Mouse (Mus musculus): ENCODE measurements around the gene Secisbp2l. TPM values are rescaled to one million over a fixed set of nuclear protein-coding genes. Genes with fewer than 3 reads are reported as not detected.

Gene Secisbp2l
- polyA plus RNA-seq (2012; rRNA removed): 13.5 and 21.9 TPM in 2 replicates

- peak; percentile 98 for DNase-seq (ENCODE audit: low spot score)
Measured at GRCm38 (mm10) chr2:125782719-125783109, at the start of gene Secisbp2l. Gene Secisbp2l, minus strand, starts transcription at chr2:125782870.

DNA sequence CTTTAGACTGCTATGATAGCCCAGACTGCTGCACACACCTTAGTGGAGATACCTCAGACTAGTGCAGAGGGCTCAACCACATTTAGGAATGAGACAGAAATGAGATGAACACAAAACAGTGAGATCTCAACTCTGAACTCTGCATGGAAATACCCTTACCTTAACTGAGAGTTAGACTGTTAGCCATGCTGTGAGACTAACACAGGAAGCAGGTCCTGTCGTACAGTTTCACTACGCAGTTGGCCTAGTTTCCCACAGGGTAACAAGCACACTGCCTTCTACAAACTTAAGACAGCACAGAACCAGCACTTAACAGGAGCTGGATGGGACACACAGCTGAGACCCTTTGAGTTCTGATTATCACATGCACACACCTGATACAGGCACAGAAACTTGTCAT, 47.3 kb upstream of the Secisbp2l start:
- DNase-seq (ENCODE audit: low spot score): no peak

DNA sequence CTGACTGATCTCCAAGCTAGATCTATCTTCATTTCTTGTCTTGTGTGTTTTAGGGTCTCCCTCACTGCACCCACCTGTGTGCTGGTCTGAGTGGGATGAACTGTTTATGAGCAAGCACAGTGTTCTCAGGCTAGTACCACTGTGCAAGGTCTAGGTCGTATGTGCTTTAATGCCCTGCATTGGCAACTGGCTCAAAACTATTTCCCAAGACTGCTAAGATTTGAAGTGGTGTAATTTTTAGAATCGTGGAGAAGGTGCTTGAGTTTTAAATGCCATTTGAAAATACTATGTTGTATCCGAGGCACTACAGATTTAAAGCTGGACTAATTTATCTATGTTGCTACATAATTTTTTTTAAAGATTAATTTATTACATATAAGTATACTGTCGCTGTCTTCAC, 45.2 kb upstream of the Secisbp2l start:
- no peak for DNase-seq (ENCODE audit: low spot score)

DNA sequence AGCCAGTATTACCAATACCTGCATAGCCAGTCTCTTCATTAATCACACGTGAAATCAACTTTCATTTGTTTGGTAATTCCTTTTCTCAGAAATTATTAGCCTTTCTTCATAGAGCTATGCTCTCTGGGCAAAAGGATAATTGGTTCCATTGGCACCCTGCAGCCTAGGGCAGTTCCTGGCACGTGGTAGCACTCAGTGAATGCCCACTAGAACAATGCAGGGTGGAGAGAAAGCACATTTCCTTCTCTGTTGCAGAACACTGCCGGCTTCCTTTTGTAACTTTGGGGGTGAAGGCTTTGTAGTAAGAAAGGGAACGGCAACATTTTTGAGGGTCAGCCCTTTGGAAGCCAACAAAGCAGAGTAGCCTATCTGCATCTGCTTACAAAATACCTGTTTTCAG, 43.5 kb upstream of the Secisbp2l start:
- DNase-seq (ENCODE audit: low spot score): no peak

- no peak for DNase-seq (ENCODE audit: low spot score)
Measured at GRCm38 (mm10) chr2:125820397-125820796, 37.7 kb upstream of the Secisbp2l start.

GRCm38 (mm10) chr2:125813972-125814595, 31.4 kb upstream of the Secisbp2l start:
- no peak for DNase-seq (ENCODE audit: low spot score)

- DNase-seq (ENCODE audit: low spot score): no peak
Measured at GRCm38 (mm10) chr2:125811332-125811731, 28.7 kb upstream of the Secisbp2l start.

- no peak for DNase-seq (ENCODE audit: low spot score)
Measured at GRCm38 (mm10) chr2:125809551-125809950, 26.9 kb upstream of the Secisbp2l start.

GRCm38 (mm10) chr2:125805826-125806225, 23.2 kb upstream of the Secisbp2l start:
- DNase-seq (ENCODE audit: low spot score): no peak

GRCm38 (mm10) chr2:125801947-125802346, 19.3 kb upstream of the Secisbp2l start:
- no peak for DNase-seq (ENCODE audit: low spot score)

- DNase-seq (ENCODE audit: low spot score): no peak
Measured at GRCm38 (mm10) chr2:125801038-125801437, 18.4 kb upstream of the Secisbp2l start.

DNA sequence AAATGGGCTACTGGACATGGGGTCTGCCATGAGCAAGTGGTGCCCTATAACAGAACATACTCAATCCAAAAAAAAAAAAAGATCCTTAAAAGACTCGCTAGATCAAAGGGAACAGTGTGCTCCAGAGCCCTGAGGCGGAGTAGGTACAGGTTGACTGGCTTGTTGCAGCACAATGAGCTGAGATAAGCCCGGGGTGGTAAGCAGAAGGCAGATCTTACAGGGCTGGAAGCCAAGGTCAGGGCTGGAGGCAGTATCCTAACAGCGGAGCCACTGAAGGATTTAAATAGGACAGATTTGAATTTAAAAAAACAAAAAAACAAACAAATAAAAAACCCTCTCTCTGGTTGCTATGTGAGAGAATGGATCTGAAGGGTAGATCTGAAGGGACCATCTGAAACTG, 17.8 kb upstream of the Secisbp2l start:
- DNase-seq (ENCODE audit: low spot score): no peak

- DNase-seq (ENCODE audit: low spot score): no peak
Measured at GRCm38 (mm10) chr2:125797872-125798271, 15.2 kb upstream of the Secisbp2l start.

GRCm38 (mm10) chr2:125795118-125795517, 12.4 kb upstream of the Secisbp2l start:
- DNase-seq (ENCODE audit: low spot score): no peak

GRCm38 (mm10) chr2:125794166-125794565, 11.5 kb upstream of the Secisbp2l start:
- no peak for DNase-seq (ENCODE audit: low spot score)

DNA sequence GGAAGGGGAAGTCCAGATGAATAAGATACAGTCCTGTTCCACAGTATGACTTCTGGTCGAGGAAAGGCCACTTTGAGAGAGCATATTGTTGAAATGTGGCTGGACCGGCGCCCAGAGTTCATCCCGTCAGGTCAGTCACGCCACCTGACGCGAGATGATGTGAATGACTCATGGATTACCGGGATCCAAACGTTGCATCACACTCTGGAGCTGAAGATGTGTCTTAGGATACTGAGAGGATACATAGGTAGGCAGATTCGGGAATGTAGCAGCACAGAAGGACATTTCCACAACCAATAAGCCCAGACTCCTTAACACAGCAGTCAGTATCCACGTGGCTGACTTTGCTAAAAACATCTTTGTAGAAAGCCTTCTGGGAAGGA, 10.2 kb upstream of the Secisbp2l start:
- DNase-seq (ENCODE audit: low spot score): no peak

GRCm38 (mm10) chr2:125792144-125792878, 9.6 kb upstream of the Secisbp2l start:
- no peak for DNase-seq (ENCODE audit: low spot score)

GRCm38 (mm10) chr2:125791485-125791885, 8.8 kb upstream of the Secisbp2l start:
- no peak for DNase-seq (ENCODE audit: low spot score)

DNA sequence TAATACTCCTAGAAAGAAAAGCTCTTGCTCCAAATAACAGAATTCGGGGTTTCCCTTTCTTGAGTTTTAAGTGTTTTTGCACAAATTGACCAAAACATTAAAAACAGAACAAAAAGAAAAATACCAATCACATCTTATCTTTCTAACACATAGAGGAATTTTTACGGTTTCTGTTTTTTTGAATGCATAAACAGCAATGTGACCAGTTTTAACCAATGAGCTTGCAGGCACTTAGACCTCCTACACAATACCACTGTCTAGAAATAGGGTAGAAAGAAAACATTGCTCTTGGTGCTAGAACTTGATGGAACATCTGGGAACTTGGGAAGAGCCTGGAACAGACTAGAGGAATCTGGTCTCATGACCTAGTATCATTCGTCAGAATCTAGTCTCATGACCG, 7.6 kb upstream of the Secisbp2l start:
- DNase-seq (ENCODE audit: low spot score): no peak

GRCm38 (mm10) chr2:125789265-125789664, 6.6 kb upstream of the Secisbp2l start:
- no peak for DNase-seq (ENCODE audit: low spot score)

GRCm38 (mm10) chr2:125788785-125789184, 6.1 kb upstream of the Secisbp2l start:
- DNase-seq (ENCODE audit: low spot score): no peak

DNA sequence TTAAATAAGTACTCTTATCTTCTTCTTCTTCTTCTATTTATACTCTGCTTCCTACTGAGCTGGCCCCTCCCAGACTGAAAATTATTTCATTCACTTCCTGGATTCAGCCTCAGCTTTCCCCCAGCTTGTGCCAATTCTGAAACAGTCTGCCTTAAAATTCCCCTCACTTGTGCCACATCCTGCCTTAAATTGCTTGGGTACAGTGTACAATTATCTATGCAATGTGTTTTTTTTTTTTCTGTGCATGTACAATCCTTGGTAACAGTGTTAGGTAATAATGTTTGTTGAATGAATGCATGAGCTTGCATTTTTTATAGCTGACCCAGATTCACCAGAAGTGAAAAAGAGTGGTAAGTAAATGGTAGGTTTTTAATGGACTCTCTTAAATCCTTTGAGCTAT, 5.7 kb upstream of the Secisbp2l start:
- no peak for DNase-seq (ENCODE audit: low spot score)

DNA sequence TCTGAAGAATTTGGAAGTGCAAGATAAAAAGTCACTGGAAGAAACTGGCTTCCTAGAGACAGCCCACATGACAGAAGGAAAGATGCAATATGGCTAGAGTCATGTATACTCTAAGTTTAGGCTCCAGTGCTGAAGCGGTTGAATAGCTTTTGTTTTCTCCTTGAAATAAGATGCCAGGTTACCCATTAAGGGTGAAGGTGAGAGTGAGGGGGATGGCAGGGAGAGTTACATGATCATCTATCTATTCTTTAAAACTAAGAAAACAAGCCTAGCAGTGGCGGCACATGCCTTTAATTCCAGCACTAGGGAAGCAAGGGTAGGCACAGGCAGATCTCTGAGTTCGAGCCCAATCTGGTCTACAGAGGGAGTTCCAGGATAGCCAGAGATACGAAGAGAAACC, 2.4 kb upstream of the Secisbp2l start:
- no peak for DNase-seq (ENCODE audit: low spot score)

DNA sequence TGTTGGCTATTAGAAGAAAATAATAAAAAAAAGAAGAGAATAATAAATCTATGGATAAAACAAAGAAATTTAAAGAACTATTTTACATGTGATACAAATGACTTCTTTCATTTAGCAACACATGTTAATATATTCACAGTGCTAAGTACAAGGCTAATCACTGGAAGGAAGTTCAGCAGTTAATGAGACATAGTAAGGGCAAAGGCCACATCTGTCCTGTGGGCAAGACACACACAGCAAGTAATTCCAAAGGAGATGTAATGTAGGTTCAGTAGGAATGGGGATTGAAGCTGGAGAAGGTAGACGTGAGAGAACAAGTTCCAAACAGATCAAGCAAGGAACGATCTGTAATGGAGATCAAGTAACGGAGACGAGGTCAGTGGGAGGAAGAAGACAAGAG, 1.7 kb upstream of the Secisbp2l start:
- no peak for DNase-seq (ENCODE audit: low spot score)
